Mouse (Mus musculus) adrenal gland, postnatal 4 days (tissue): ENCODE data around the gene Zfp658. TPM values are rescaled to one million over a fixed set of nuclear protein-coding genes. Genes with fewer than 3 reads are reported as not detected.

Source experiments
- DNase-seq, 2 experiments: peaks; one replicate each; pipeline ENCODE4 v3.0.0; 2021 to 2022; ENCODE audit warnings: low spot score in 2 of 2, mixed read lengths in 2 of 2
- long read RNA-seq, 2 experiments: library from polyadenylated mRNA; stranded (forward); transcript quantifications; one replicate each; pipeline ENCODE4 v2.0.0; 2021
- total RNA-seq, 2 experiments: library from RNA; stranded (reverse); gene quantifications; 2 replicates each; pipeline ENCODE4 v1.2.3; 2021

Zfp658 gene
- 1 to 10 TPM; 3.4 TPM for total RNA-seq
- long read RNA-seq, experiment 1: 0 reads
- long read RNA-seq, experiment 2, partial matches to known transcripts: 1 of 2 reads
- long read RNA-seq, experiment 2, other reads (novel, unspliced or antisense): 0 of 2 reads

DNA sequence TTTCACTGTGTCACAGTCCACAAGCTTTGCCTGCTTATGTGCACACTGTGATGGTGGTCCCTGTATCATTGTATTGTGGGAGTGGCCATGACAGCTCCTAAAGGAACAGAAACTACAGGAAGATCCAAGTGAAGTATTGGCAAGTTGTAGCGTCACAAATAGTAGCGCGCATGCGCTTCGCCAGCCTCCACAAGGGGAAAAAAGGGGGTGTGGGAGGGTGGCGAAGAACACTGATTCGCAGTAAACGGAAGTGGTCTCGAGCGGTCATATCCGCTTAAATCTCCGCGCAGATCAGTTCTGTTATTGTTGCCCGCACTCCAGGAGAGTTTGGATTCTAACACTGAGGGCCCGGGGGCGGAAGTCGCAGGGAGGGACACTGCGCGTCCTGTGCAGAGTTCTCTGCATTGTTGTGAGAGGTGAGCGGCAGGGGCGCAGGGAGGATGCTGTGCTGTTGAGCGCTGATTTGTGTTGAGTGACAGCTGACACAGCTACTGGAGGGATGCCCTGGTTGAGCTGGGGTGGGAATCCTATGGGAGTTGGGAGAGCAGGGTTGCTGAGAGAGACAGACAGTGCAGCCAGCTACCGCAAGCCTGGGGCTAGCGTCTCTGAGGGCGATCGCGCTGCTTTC lies at the start of gene Zfp658:
Gene Zfp658, plus strand, starts transcription at position 251 of the 628 bp plus-strand sequence.
- peak; percentile 53 to 69 for DNase-seq

GRCm38 (mm10) chr7:43512519-43512918 lies 49.5 kb upstream of the Zfp658 start:
- no peak for DNase-seq

GRCm38 (mm10) chr7:43515076-43515475 lies 47.0 kb upstream of the Zfp658 start:
- DNase-seq: no peak

- DNase-seq: no peak
Observed at GRCm38 (mm10) chr7:43518341-43518740, 43.7 kb upstream of the Zfp658 start.

DNA sequence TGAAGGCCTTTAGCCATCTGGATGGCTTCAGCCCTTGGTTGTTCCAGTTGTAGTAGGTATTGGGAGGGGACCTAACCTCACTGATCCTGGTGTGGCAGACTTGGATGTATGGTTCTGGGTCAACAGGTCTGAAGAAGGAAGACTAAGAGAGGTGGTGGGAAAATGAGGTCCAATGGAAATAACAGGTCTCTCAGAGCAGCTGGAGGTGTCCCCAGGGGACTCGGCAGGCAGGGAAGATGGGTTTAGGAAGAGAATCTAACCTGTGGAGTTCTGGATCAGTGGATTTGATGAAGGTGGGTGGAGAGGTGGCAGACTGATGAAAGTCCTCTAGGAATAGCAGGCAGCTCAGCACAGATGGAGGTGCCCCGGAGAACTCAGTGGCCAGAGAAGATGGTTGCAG lies 39.3 kb upstream of the Zfp658 start:
- no peak for DNase-seq

- DNase-seq: no peak
Observed at GRCm38 (mm10) chr7:43525313-43525712, 36.7 kb upstream of the Zfp658 start.

DNA sequence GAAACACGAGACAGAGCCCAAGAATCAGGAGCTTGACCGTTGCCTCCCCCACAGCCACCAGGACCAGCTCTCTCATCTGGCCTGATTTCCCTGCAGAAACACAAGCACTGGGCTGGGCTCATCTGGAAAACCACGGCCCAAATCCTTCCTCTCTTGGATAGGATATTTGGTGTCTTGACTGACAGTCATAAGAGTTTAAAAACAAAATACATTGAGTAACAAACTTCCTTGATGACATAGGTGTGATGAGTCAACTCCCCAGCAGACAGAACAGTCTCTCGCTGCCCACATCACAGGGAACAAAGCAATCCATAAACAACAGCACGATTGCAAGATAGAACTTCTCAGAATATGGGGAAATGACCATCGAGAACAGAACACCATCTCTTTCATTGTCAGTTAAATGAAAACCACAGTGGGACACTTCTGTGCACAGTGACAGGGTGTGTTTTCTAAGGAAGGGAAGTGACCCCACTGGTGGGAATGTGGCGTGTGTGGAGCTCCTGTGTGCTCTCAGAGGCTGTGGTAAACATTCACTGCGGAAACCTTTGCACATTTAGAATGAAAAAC lies 31.8 kb upstream of the Zfp658 start:
- DNase-seq: no peak

GRCm38 (mm10) chr7:43532936-43533505 lies 29.0 kb upstream of the Zfp658 start:
- DNase-seq: no peak

DNA sequence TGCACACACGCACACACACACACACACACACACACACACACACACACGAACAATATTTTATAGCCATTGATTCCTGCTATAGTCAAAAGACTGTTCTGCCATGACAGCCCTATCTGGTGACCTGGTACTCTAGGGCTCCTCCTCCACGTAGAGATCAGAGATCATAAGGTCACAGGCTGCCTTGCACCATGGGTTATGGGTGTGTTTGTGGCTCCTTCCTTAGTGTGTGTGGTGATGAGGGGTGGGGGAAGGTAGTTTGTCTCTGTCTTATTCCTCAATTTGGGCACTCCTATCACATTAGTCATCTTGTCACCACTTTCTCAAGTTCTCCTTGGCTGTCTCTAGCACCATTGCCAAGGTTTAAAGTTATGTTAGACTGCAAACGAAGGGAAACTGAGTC lies 23.5 kb upstream of the Zfp658 start:
- DNase-seq: no peak

DNA sequence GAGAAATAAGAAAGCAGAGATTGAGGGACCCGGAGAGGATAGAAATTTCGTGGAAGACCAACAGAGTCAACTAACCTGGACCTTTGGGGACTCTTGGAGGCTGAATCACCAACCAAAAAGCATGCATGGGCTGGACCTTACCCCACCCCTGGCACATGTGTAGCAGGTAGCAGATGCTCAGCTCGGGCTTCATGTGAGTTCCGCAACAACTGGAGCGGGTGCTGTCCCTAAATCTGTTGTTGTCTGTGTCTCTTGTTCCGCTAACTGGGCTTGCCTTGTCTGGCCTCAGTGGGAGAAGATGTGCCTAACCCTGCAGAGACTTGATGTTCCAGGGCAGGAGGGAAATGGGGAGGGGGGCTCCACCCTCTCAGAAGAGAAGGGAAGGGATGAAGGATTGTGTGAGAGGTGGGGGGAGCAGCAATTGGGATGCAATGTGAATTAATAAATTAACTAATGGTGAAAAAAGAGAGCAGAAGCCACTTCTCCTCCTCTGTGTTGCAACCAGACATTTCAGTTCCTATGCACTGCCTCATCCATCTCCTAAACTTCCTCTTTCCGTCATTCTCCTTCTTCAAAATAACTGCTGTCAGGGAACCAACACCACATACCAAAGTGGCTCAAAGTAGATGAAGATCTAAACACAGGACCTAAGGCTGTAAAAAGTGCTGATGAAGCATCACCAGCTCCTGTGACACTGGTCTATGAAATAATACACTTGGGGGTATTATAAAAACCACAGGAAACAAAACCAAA lies 17.7 kb upstream of the Zfp658 start, which contains the start of gene Cd33:
Gene Cd33, minus strand, starts transcription at position 204 of the 753 bp plus-strand sequence.
- DNase-seq: no peak

DNA sequence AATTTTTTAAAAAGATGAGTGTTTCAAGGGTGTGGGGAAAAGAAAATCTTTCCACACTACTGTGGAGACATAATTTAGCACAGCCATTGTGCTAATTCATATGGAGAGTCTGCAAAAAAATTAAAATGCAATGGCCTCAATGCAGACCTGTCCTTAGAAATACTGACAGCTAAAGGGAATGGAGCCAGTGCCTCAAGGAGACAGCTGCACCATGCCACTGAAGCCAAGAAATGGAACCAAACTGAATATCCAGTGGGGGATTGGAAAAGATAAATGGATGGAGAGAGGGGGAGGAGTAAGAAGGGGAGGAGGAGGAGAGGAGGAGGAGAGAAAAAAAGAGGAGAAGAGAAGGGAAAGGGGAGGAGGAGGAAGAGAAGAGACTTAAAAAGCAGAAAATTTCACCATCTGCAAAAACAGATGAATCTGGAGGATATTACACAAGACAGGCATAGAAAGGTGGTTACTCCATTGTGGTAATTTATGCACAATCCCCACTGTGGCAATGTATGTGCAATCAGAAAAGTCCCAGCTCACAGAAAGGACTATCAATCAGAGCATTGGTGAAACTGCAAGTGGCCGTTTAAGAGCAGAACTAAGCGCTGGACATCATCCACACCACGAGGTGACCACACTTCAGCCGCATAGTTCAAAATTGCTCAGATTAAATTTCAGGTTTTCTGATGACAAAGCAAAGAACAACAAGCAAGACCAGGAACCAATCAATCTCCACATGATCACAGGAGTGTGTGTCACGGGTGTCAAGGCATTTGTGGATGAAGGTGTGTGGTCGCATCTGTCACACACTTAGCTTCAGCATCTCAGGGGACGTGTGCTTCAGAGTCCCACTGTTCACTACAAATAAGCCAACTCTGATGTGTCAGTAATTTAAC lies 16.2 kb upstream of the Zfp658 start:
- no peak for DNase-seq

DNA sequence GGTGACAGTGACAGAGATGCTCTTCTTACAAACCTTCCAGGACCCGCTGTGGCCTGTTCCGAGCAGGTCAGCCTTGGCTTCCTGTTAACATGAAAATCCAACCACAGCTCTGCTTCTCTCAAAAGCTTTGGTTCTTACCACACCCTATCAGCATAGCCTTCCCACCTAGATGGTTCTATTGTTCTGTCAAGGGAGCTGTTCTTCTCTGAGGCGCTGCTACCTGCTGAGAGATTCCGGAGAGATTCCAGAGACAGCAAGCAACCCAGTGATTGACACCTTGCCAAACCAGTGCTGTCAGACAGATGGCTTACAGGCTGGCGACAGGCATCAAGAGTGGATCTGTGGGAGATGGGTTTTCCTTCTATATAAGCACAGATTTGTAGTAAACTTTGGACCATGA lies 14.4 kb upstream of the Zfp658 start:
- no peak for DNase-seq

GRCm38 (mm10) chr7:43548206-43548605 lies 13.8 kb upstream of the Zfp658 start:
- no peak for DNase-seq

DNA sequence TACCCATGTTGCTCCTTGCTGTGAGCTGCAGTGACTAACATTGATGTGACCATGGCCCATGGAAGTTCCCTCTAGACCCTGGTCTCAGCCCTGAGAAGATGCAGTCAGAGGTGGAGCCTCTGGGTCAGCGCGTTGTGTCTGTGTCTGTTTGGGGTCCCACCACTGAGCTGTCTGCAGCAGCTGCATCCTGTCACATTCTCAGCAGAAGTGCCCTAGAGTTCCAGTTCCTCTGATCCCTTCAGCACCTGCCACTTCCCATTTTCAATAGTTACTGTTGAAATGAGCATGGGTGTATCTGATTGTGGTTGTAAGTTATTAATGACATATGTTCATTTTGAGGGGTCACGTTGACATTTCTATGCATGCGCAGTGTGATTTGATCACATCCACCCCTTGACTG lies 8.9 kb upstream of the Zfp658 start:
- no peak for DNase-seq

DNA sequence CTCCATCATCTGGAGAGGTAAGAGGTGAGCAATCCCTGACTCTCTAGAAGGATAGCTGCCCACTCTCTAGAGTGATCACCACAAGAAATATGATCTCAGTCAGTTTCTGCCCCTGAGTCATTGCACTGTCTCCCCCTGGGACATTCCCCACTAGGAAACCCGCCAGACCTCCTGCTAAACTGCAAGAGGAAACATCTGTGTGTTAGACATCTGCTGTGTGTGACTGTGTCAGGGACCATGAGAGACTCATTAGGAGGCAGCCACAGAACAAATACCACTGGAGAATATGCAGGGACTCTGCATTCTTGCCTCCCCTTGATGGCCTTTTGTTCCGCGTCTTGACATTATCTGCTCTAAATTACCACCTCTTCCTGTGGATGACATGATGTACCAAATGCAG lies 7.5 kb upstream of the Zfp658 start:
- DNase-seq: no peak

GRCm38 (mm10) chr7:43555351-43555750 lies 6.7 kb upstream of the Zfp658 start:
- no peak for DNase-seq

DNA sequence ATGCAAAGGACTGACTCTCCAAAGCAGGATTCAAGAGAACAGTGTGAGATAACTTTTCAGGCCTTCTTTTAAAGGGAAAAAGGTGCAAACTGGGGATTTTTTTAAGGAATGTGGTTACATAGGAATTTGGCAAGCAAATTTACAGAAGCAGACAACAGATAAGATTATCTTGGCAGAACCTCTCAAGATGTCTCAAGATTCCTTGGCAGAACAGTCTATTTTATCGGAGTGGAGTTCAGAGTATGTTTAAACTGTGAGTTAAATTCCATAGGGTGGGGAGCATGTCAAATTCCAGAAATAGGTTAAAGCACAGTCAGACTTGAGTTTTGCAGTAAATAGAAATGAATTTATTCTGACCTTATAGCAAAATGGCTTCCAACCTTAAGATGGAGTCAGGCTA lies 5.2 kb upstream of the Zfp658 start:
- DNase-seq: no peak

- DNase-seq: no peak
Observed at GRCm38 (mm10) chr7:43562651-43563070, 605 bp downstream of the Zfp658 start.

DNA sequence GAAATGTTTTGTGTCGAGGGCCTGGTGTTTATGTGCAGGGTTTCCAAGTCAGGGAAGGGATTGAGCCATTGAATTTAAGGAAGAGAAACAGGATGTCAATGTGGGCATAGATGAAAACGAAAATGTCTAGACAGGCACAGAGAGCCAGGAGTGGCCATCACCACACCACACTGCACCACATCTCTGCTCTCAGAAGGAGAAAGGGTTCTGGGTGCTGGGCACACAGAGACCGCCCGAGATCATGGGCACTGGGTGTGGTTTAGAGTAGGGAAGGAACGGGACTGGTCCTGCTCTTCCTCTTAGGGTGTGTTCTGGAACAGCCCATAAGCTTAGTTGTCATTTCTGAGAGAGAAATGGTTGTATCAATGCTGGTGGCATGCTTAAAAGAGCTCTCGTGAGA lies 1.2 kb downstream of the Zfp658 start:
- DNase-seq: no peak

DNA sequence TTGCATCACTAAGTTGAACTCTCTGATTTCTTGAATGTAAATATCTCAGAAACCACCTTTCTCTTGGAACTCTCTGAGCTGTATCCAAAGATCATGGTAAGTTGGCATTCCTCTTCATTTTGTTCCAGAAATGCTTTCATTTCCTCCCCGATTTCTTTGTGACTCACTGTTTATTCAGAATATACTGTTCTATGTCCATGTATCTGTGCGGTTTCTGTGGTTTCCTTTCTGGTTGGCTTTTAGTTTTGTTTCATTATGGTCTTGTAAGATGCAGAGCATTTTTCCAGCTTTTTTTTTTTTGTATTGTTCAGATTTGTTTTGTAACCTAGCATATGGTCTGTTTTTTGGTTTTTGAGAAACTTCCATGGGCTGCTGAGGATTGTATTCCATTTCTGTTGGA lies 9.2 kb downstream of the Zfp658 start:
- DNase-seq: no peak
